Mouse (Mus musculus): ENCODE measurements around the gene Cotl1.

DNA sequence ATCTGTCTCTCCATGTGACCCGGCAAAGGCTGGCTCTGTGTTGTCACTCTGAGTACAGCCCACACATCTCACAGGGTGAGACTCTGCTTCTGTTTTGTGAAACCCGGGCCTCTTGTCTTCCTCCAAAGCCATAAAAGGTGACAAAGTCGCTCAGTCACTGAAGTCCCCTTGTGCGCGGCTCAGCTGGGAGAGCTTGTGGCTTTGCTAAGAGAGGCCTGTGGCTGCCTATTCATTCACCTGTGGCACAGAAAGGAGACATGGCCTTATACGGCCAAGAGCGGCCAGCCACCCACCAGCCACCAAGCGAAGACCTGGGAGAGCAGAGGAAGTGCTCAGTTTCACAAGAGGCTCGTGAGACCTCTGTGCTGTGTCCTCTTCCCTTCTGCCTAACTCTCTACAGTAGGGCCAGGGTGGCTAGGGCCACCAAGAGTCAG, 56.2 kb downstream of the Cotl1 start:
- TF ChIP-seq CTCF (conservative IDR thresholded peaks at IDR 0.05; ENCODE audit: low read length), result no peak
- TF ChIP-seq POU5F1 (IDR thresholded peaks at IDR 0.05; ENCODE audit: borderline replicate concordance, low read length), result no peak
